Mouse (Mus musculus) MEL (cell line): Measurements from ENCODE around the gene Rasd2.

Experiments
- CTCF ChIP-seq, 3 experiments: IDR thresholded peaks in 2 of 3; conservative IDR thresholded peaks in 1 of 3; 2 replicates each; pipeline ENCODE4 v1.5.1; 2011 to 2012; ENCODE audit warnings: low read length in 3 of 3, low read depth in 2 of 3, mild to moderate bottlenecking in 2 of 3, improper control_type of control experiment in 1 of 3, inconsistent platforms in 1 of 3, mixed read lengths in 1 of 3, moderate library complexity in 1 of 3; ENCODE audit not compliant: control insufficient read depth in 1 of 3, insufficient read depth in 1 of 3, poor library complexity in 1 of 3, severe bottlenecking in 1 of 3
- EP300 ChIP-seq, 2 experiments: IDR thresholded peaks; 2 replicates each; pipeline ENCODE4 v1.6.1; 2011; ENCODE audit warnings: improper control_type of control experiment in 2 of 2, low read length in 2 of 2, low read depth in 1 of 2, mild to moderate bottlenecking in 1 of 2
- GATA1 ChIP-seq: IDR thresholded peaks from 2 replicates; pipeline ENCODE4 v1.6.1; 2011; ENCODE audit warnings: low read depth, low read length, improper control_type of control experiment
- MAX ChIP-seq: IDR thresholded peaks from 2 replicates; pipeline ENCODE4 v1.6.1; 2011; ENCODE audit warnings: low read length, improper control_type of control experiment
- MAZ ChIP-seq: IDR thresholded peaks from 2 replicates; pipeline ENCODE4 v1.6.1; 2012; ENCODE audit warnings: low read depth, mild to moderate bottlenecking, inconsistent platforms, low read length, improper control_type of control experiment
- MEF2A ChIP-seq: IDR thresholded peaks from 2 replicates; pipeline ENCODE4 v1.6.1; 2014; ENCODE audit warnings: low read depth, mild to moderate bottlenecking, inconsistent platforms, low read length, improper control_type of control experiment; ENCODE audit not compliant: poor library complexity, insufficient replicate concordance, severe bottlenecking; ENCODE audit errors: extremely low read depth
- MXI1 ChIP-seq: IDR thresholded peaks from 2 replicates; pipeline ENCODE4 v1.6.1; 2011; ENCODE audit warnings: mild to moderate bottlenecking, low read depth, low read length, improper control_type of control experiment
- MYC ChIP-seq: IDR thresholded peaks from 2 replicates; pipeline ENCODE4 v1.6.1; 2011; ENCODE audit warnings: low read depth, mild to moderate bottlenecking, low read length, improper control_type of control experiment, moderate library complexity
- NRF1 ChIP-seq: IDR thresholded peaks from 2 replicates; pipeline ENCODE4 v1.6.1; 2014; ENCODE audit warnings: low read depth, mild to moderate bottlenecking, inconsistent platforms, low read length, improper control_type of control experiment, moderate library complexity; ENCODE audit not compliant: poor library complexity, insufficient read depth, severe bottlenecking
- POLR2A ChIP-seq, 2 experiments: IDR thresholded peaks; 2 replicates each; pipeline ENCODE4 v1.6.1; 2011 to 2012; ENCODE audit warnings: low read length in 2 of 2, mild to moderate bottlenecking in 2 of 2, control low read depth in 1 of 2, improper control_type of control experiment in 1 of 2, low read depth in 1 of 2, moderate library complexity in 1 of 2; ENCODE audit not compliant: control insufficient read depth in 1 of 2, insufficient read depth in 1 of 2, poor library complexity in 1 of 2
- SIN3A ChIP-seq: IDR thresholded peaks from 2 replicates; pipeline ENCODE4 v1.6.1; 2012; ENCODE audit warnings: low read length, improper control_type of control experiment, inconsistent platforms

- TF ChIP-seq GATA1 (no peak), CTCF (IDR thresholded peaks at IDR 0.05 in 2 of 3, conservative IDR thresholded peaks at IDR 0.05 in 1 of 3; ENCODE audit: control insufficient read depth in 1 of 3, insufficient read depth in 1 of 3, low read depth in 2 of 3, low read length in 3 of 3, poor library complexity in 1 of 3, severe bottlenecking in 1 of 3) (no peak), MAX (no peak), MAZ (no peak), NRF1 (no peak), EP300 (IDR thresholded peaks at IDR 0.05; ENCODE audit: low read depth in 1 of 2, low read length in 2 of 2) (no peak), MEF2A (no peak), SIN3A (no peak), MXI1 (no peak), POLR2A (IDR thresholded peaks at IDR 0.05; ENCODE audit: control insufficient read depth in 1 of 2, insufficient read depth in 1 of 2, low read depth in 1 of 2, low read length in 2 of 2, poor library complexity in 1 of 2) (no peak), MYC (no peak)
These were observed 3.1 kb downstream of the Rasd2 start for GRCm38 (mm10) chr8:75216886-75217285.
